Mouse (Mus musculus) neural tube, embryonic 15.5 days (tissue): ENCODE data around the gene Ptdss2. TPM values are rescaled to one million over a fixed set of nuclear protein-coding genes. Genes with fewer than 3 reads are reported as not detected.

ENCODE experiments used
- ATAC-seq: fragments of 200-750 bp; cut with Nextera tagmentation; 2 replicates; pipeline ENCODE4 v1.8.0; 2017; ENCODE audit warnings: mild to moderate bottlenecking, moderate TSS enrichment, moderate library complexity; ENCODE audit not compliant: low FRiP score
- H3K27ac ChIP-seq: fragments of 300-500 bp; sonication (generic); replicated peaks from 2 replicates; pipeline ENCODE4 v1.5.1; 2015; ENCODE audit warnings: mild to moderate bottlenecking, inconsistent platforms
- H3K27me3 ChIP-seq: fragments of 300-500 bp; sonication (generic); replicated peaks from 2 replicates; pipeline ENCODE4 v1.6.1; 2015; ENCODE audit warnings: inconsistent platforms
- H3K36me3 ChIP-seq: fragments of 300-500 bp; sonication (generic); 2 replicates; pipeline ENCODE4 v1.6.1; 2015; ENCODE audit warnings: inconsistent platforms
- H3K4me1 ChIP-seq: fragments of 300-500 bp; sonication (generic); 2 replicates; pipeline ENCODE4 v1.6.1; 2015; ENCODE audit warnings: inconsistent platforms
- H3K4me2 ChIP-seq: fragments of 300-500 bp; sonication (generic); 2 replicates; pipeline ENCODE4 v1.6.1; 2015; ENCODE audit warnings: inconsistent platforms, mild to moderate bottlenecking, moderate library complexity
- H3K4me3 ChIP-seq: fragments of 300-500 bp; sonication (generic); replicated peaks from 2 replicates; pipeline ENCODE4 v1.5.1; 2015; ENCODE audit warnings: mild to moderate bottlenecking, inconsistent platforms
- H3K9ac ChIP-seq: fragments of 300-500 bp; sonication (generic); replicated peaks from 2 replicates; pipeline ENCODE4 v1.6.1; 2015; ENCODE audit warnings: mild to moderate bottlenecking, inconsistent platforms
- H3K9me3 ChIP-seq: fragments of 300-500 bp; sonication (generic); replicated peaks from 2 replicates; pipeline ENCODE4 v1.6.1; 2016; ENCODE audit warnings: inconsistent platforms
- WGBS: fragments of 180-500 bp; shearing (Covaris S2); methylation state at CpG from one replicate; pipeline ENCODE4 v1.1.7; 2015; ENCODE audit warnings: mixed read lengths; 5-methylcytosine and 5-hydroxymethylcytosine counted together
- polyA plus RNA-seq: library from polyadenylated mRNA; unstranded; fragments of >200 nt; fragmentation: Nextera tagmentation; extraction: Ambion mirVana; gene quantifications from 2 replicates; pipeline ENCODE4 v1.2.1, GENCODE M21; 2015

Gene Ptdss2
- polyA plus RNA-seq, 1 experiment from 2014 or later = 86.7 TPM

GRCm38 (mm10) chr7:141198121-141198520, 75.9 kb downstream of the Ptdss2 start:
- Histone ChIP-seq H3K9ac (no peak overlapping the region), H3K27me3 (no peaks in the 10 kb centered on the region), H3K4me3 (no peak overlapping the region), H3K36me3 (no peaks in the 10 kb centered on the region), H3K27ac (no peak overlapping the region), H3K9me3 (no peaks in the 10 kb centered on the region), H3K4me1 (peaks cover 18% of the 10 kb centered on the region), H3K4me2 (no peak overlapping the region)
- ATAC-seq = no peak
- 96% methylated on average over 4 of the region's 4 CpGs for WGBS

GRCm38 (mm10) chr7:141204546-141204945, 82.4 kb downstream of the Ptdss2 start:
- Histone ChIP-seq H3K27ac (no peak overlapping the region), H3K36me3 (no peaks in the 10 kb centered on the region), H3K27me3 (no peaks in the 10 kb centered on the region), H3K4me1 (no peaks in the 10 kb centered on the region), H3K4me2 (no peak overlapping the region), H3K9ac (no peak overlapping the region), H3K4me3 (no peak overlapping the region), H3K9me3 (no peaks in the 10 kb centered on the region)
- ATAC-seq = no peak
- 90% methylated on average over 3 of the region's 3 CpGs for WGBS

GRCm38 (mm10) chr7:141205504-141205903, 83.3 kb downstream of the Ptdss2 start:
- H3K4me2 ChIP-seq = no peak overlapping the region
- 88% methylated on average over 5 of the region's 5 CpGs for WGBS
- no peaks in the 10 kb centered on the region for H3K9me3 ChIP-seq
- no peaks in the 10 kb centered on the region for H3K27me3 ChIP-seq
- no peak for ATAC-seq
- H3K27ac ChIP-seq = no peak overlapping the region
- no peak overlapping the region for H3K9ac ChIP-seq
- no peaks in the 10 kb centered on the region for H3K36me3 ChIP-seq
- H3K4me1 ChIP-seq = no peaks in the 10 kb centered on the region
- no peak overlapping the region for H3K4me3 ChIP-seq

GRCm38 (mm10) chr7:141206182-141206937, 84.2 kb downstream of the Ptdss2 start:
- Histone ChIP-seq H3K4me1 (no peaks in the 10 kb centered on the region), H3K4me2 (no peak overlapping the region), H3K9ac (no peak overlapping the region), H3K27ac (no peak overlapping the region), H3K4me3 (no peak overlapping the region), H3K9me3 (no peaks in the 10 kb centered on the region), H3K36me3 (no peaks in the 10 kb centered on the region), H3K27me3 (no peaks in the 10 kb centered on the region)
- no peak for ATAC-seq
- 94% methylated on average over 18 of the region's 18 CpGs for WGBS

Other genes starting within 250 kb of the Ptdss2 start
- 253 and 254 TPM in 2 replicates for gene Psmd13, start 240.4 kb upstream of the Ptdss2 start, polyA plus RNA-seq
- 61.9 and 67.8 TPM in 2 replicates for gene Sirt3, start 240.1 kb upstream of the Ptdss2 start, polyA plus RNA-seq
- 1.5 and 4.8 TPM in 2 replicates for gene Cox8b, start 221.9 kb upstream of the Ptdss2 start, polyA plus RNA-seq
- gene Nlrp6, start 201.5 kb upstream of the Ptdss2 start, polyA plus RNA-seq = 0.67 and 5.6 TPM in 2 replicates
- gene Pgghg, start 181.0 kb upstream of the Ptdss2 start, polyA plus RNA-seq = 6.3 and 10.2 TPM in 2 replicates
- 3.0 and 4.5 TPM in 2 replicates for gene Ifitm5, start 172.1 kb upstream of the Ptdss2 start, polyA plus RNA-seq
- not detected in 2 replicates for gene Gm45717, start 166.4 kb upstream of the Ptdss2 start, polyA plus RNA-seq
- gene Ifitm2, start 166.4 kb upstream of the Ptdss2 start, polyA plus RNA-seq = 197 and 409 TPM in 2 replicates
- 20.6 and 115 TPM in 2 replicates for gene Ifitm1, start 155.2 kb upstream of the Ptdss2 start, polyA plus RNA-seq
- 50.1 and 243 TPM in 2 replicates for gene Ifitm3, start 111.6 kb upstream of the Ptdss2 start, polyA plus RNA-seq
- 1.7 and 1.8 TPM in 2 replicates for gene Ifitm6, start 104.5 kb upstream of the Ptdss2 start, polyA plus RNA-seq
- gene Gm17387, start 93.3 kb upstream of the Ptdss2 start, polyA plus RNA-seq = not detected in 2 replicates
- 39.3 and 51.2 TPM in 2 replicates for gene B4galnt4, start 61.3 kb upstream of the Ptdss2 start, polyA plus RNA-seq
- 0.18 and 8.4 TPM in 2 replicates for gene Pkp3, start 44.2 kb upstream of the Ptdss2 start, polyA plus RNA-seq
- 3.3 and 7.8 TPM in 2 replicates for gene Sigirr, start 21.8 kb upstream of the Ptdss2 start, polyA plus RNA-seq
- 0.60 and 1.4 TPM in 2 replicates for gene Ano9, start 4.6 kb upstream of the Ptdss2 start, polyA plus RNA-seq
- 50.0 and 69.8 TPM in 2 replicates for gene Rnh1, start 50.5 kb downstream of the Ptdss2 start, polyA plus RNA-seq
- gene Hras, start 71.6 kb downstream of the Ptdss2 start, polyA plus RNA-seq = 166 and 188 TPM in 2 replicates
- 9.0 and 9.1 TPM in 2 replicates for gene Lrrc56, start 71.8 kb downstream of the Ptdss2 start, polyA plus RNA-seq
- gene Lmntd2, start 91.7 kb downstream of the Ptdss2 start, polyA plus RNA-seq = 0.35 and 1.6 TPM in 2 replicates
- gene Rassf7, start 93.5 kb downstream of the Ptdss2 start, polyA plus RNA-seq = 24.1 and 28.1 TPM in 2 replicates
- 54.9 and 60.2 TPM in 2 replicates for gene Phrf1, start 106.4 kb downstream of the Ptdss2 start, polyA plus RNA-seq
- 2.6 and 7.8 TPM in 2 replicates for gene Irf7, start 144.1 kb downstream of the Ptdss2 start, polyA plus RNA-seq
- 4.2 TPM in 1 of 2 replicates, not detected in the other for gene Cdhr5, start 154.4 kb downstream of the Ptdss2 start, polyA plus RNA-seq
- gene Sct, start 156.8 kb downstream of the Ptdss2 start, polyA plus RNA-seq = 5.4 and 11.0 TPM in 2 replicates
- gene Drd4, start 169.6 kb downstream of the Ptdss2 start, polyA plus RNA-seq = 0.87 and 1.3 TPM in 2 replicates
- gene Deaf1, start 205.3 kb downstream of the Ptdss2 start, polyA plus RNA-seq = 178 and 200 TPM in 2 replicates
- 50.5 and 55.8 TPM in 2 replicates for gene Tmem80, start 205.4 kb downstream of the Ptdss2 start, polyA plus RNA-seq
- 0.23 and 10.7 TPM in 2 replicates for gene Eps8l2, start 216.5 kb downstream of the Ptdss2 start, polyA plus RNA-seq